Mouse (Mus musculus) thymus, adult 2 months (tissue): Measurements from ENCODE around the gene Trim15.

Experiments used
- CTCF ChIP-seq: fragments of 200-500 bp; IDR thresholded peaks from 2 replicates; pipeline ENCODE4 v1.5.1; 2012; ENCODE audit warnings: mild to moderate bottlenecking, control low read depth, low read length, moderate library complexity, borderline replicate concordance; ENCODE audit not compliant: control insufficient read depth, poor library complexity, insufficient read depth; ENCODE audit errors: extremely low read depth
- POLR2A ChIP-seq: fragments of 200-500 bp; IDR thresholded peaks from 2 replicates; pipeline ENCODE4 v1.6.1; 2012; ENCODE audit warnings: mild to moderate bottlenecking, low read length, control low read depth, moderate library complexity; ENCODE audit not compliant: control insufficient read depth, poor library complexity, insufficient read depth; ENCODE audit errors: extremely low read depth

GRCm38 (mm10) chr17:36890073-36890903 lies 23.3 kb upstream of the Trim15 start, which contains the start of gene Trim40:
- TF ChIP-seq CTCF (no peak), POLR2A (no peak)
